Mouse (Mus musculus): ENCODE results near the gene P2ry10b. TPM values are rescaled to one million over a fixed set of nuclear protein-coding genes. Genes with fewer than 3 reads are reported as not detected.

The P2ry10b gene
- polyA plus RNA-seq (2014; fragmentation: Nextera tagmentation; extraction: Ambion mirVana): 0.25 and 0.42 TPM in 2 replicates

DNA sequence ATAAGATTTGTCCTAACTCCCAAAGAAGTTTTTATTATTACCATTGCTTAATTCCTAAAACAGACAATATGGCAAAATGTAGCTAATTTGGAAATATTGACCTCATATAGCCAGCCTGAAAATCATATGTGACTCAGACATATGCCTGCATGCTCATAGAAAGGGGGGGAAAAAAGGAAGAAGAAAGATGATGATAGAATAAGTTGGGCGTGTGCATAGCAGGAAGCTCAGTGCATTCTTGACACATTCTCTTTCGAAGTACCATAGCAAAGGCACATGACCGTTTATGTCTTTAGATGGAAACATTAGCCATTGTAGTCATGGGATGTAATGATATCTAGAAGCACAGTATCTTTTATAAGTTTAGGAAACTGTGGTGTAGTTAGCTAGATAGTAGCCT, at the start of gene P2ry10b:
P2ry10b (plus strand) TSS at position 247 of the 400 bp plus-strand sequence.
- ATAC-seq (ENCODE audit: low FRiP score, low TSS enrichment): no peak
- WGBS: 86% methylated on average over 3 of the region's 3 CpGs

DNA sequence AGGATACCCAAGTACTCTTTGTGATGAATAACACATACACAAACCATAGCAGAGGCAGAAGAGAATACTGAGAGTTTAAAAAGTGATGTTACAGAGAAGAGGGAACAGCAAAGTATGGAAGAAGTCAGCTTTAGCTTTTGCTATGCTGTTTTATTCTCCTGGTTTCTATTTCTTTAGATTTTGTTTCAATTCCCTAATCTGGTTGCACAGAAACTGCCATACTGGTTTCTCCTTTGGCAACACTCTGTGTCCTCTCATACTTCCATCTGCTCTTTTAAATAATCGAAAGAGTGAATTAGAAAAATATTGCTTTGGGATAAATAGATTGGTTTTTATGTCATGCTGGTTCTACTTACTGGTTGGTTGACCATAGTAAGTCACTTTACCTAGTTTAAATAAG, 32.4 kb upstream of the P2ry10b start:
- DNase-seq (no peak), ATAC-seq (ENCODE audit: low FRiP score, low TSS enrichment) (no peak)
- 88% methylated on average over 1 of the region's 1 CpGs for WGBS
- no peaks in the 10 kb centered on the region for H3K27me3 ChIP-seq (ENCODE audit: control insufficient read depth, insufficient read depth, low read length)
- H3K9ac ChIP-seq (replicated peaks; ENCODE audit: low read length): no peak overlapping the region
- no peak overlapping the region for H3K4me3 ChIP-seq (replicated peaks; ENCODE audit: low read depth, low read length)
- no peaks in the 10 kb centered on the region for H3K4me1 ChIP-seq (ENCODE audit: control insufficient read depth, insufficient read depth, low read length)
- H3K4me2 ChIP-seq (ENCODE audit: low read length): no peak overlapping the region
- H3K27ac ChIP-seq (replicated peaks; ENCODE audit: low read depth, low read length): no peak overlapping the region
- no peaks in the 10 kb centered on the region for H3K9me3 ChIP-seq (ENCODE audit: control insufficient read depth, low read length)
- H3K36me3 ChIP-seq (ENCODE audit: control insufficient read depth, insufficient read depth, low read length): no peaks in the 10 kb centered on the region

More for the DNA sequence above, at the start of gene P2ry10b:
- DNase-seq: no peak
- Histone ChIP-seq H3K4me3 (replicated peaks; ENCODE audit: low read depth, low read length) (no peak within 1 kb of the TSS), H3K9ac (replicated peaks; ENCODE audit: low read length) (no peak within 1 kb of the TSS), H3K27me3 (ENCODE audit: control insufficient read depth, insufficient read depth, low read length) (no peaks in the 10 kb centered on the region), H3K4me1 (ENCODE audit: control insufficient read depth, insufficient read depth, low read length) (no peaks in the 10 kb centered on the region), H3K36me3 (ENCODE audit: control insufficient read depth, insufficient read depth, low read length) (no peaks in the 10 kb centered on the region), H3K27ac (replicated peaks; ENCODE audit: low read depth, low read length) (no peak within 1 kb of the TSS), H3K4me2 (ENCODE audit: low read length) (no peak within 1 kb of the TSS), H3K9me3 (ENCODE audit: control insufficient read depth, low read length) (no peaks in the 10 kb centered on the region)

DNA sequence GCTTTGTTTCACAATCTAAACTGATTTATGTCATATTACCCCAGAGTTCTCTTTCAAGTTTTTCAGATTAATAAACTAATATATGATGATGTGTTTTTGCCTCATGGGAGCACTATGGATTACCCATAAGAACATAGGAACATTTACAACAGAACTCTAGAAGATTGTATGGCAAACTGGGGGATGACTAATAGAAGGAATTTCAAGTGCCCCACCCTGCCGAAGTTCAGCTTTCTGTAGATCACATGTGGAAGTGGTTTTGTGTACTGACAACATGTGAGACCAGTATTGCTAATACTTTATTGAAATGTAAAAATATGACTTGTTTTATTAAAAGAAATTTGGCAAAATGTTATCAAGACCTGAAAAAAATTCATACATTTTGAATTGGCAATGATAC, 31.7 kb upstream of the P2ry10b start:
- DNase-seq (no peak), ATAC-seq (ENCODE audit: low FRiP score, low TSS enrichment) (no peak)
- no peaks in the 10 kb centered on the region for H3K9me3 ChIP-seq (ENCODE audit: control insufficient read depth, low read length)
- H3K9ac ChIP-seq (replicated peaks; ENCODE audit: low read length): no peak overlapping the region
- no peak overlapping the region for H3K27ac ChIP-seq (replicated peaks; ENCODE audit: low read depth, low read length)
- 84% methylated on average over 1 of the region's 1 CpGs for WGBS
- no peaks in the 10 kb centered on the region for H3K36me3 ChIP-seq (ENCODE audit: control insufficient read depth, insufficient read depth, low read length)
- H3K4me2 ChIP-seq (ENCODE audit: low read length): no peak overlapping the region
- no peaks in the 10 kb centered on the region for H3K27me3 ChIP-seq (ENCODE audit: control insufficient read depth, insufficient read depth, low read length)
- no peaks in the 10 kb centered on the region for H3K4me1 ChIP-seq (ENCODE audit: control insufficient read depth, insufficient read depth, low read length)
- H3K4me3 ChIP-seq (replicated peaks; ENCODE audit: low read depth, low read length): no peak overlapping the region

DNA sequence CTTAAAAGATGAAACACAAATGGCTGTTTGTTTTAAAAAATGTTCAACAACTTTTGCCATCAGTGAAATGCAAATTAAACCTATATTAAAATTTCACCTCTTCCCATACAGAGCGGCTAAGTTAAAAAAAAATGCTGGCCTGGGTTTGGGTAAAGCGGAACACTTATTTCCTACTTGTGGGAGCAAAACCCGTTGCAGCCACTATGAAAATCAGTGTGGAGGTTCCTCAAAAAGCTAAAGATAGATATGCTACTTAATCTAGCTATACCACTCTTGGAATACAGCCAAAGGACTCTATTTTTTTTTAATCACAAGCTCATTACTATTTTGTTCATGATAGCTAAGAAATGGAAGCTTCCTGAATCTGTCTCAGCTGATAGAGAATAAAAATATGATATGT, 5.5 kb upstream of the P2ry10b start:
- 85% methylated on average over 3 of the region's 3 CpGs for WGBS
- Histone ChIP-seq H3K27ac (replicated peaks; ENCODE audit: low read depth, low read length) (no peak overlapping the region), H3K4me2 (ENCODE audit: low read length) (no peak overlapping the region), H3K36me3 (ENCODE audit: control insufficient read depth, insufficient read depth, low read length) (no peaks in the 10 kb centered on the region), H3K9me3 (ENCODE audit: control insufficient read depth, low read length) (no peaks in the 10 kb centered on the region), H3K4me3 (replicated peaks; ENCODE audit: low read depth, low read length) (no peak overlapping the region), H3K27me3 (ENCODE audit: control insufficient read depth, insufficient read depth, low read length) (no peaks in the 10 kb centered on the region), H3K9ac (replicated peaks; ENCODE audit: low read length) (no peak overlapping the region), H3K4me1 (ENCODE audit: control insufficient read depth, insufficient read depth, low read length) (no peaks in the 10 kb centered on the region)
- no peak for DNase-seq
- ATAC-seq (ENCODE audit: low FRiP score, low TSS enrichment): no peak

DNA sequence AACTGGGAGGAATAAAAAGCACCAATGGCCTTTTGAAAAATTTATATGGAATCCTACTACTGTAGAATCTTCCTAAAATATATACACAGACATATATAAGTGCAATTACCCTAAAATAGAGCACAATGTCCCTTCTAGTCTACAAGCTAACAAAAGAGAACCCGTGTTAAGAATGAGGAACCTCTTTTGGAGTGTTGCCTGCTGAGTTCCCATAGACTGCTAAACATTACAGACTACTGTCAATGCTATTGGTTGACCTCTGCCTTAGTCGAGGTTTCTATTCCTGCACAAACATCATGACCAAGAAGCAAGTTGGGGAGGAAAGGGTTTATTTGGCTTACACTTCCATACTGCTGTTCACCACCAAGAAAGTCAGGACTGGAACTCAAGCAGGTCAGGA, 4.8 kb upstream of the P2ry10b start:
- Histone ChIP-seq H3K9me3 (ENCODE audit: control insufficient read depth, low read length) (no peaks in the 10 kb centered on the region), H3K4me2 (ENCODE audit: low read length) (no peak overlapping the region), H3K4me3 (replicated peaks; ENCODE audit: low read depth, low read length) (no peak overlapping the region), H3K27me3 (ENCODE audit: control insufficient read depth, insufficient read depth, low read length) (no peaks in the 10 kb centered on the region), H3K27ac (replicated peaks; ENCODE audit: low read depth, low read length) (no peak overlapping the region), H3K9ac (replicated peaks; ENCODE audit: low read length) (no peak overlapping the region), H3K36me3 (ENCODE audit: control insufficient read depth, insufficient read depth, low read length) (no peaks in the 10 kb centered on the region), H3K4me1 (ENCODE audit: control insufficient read depth, insufficient read depth, low read length) (no peaks in the 10 kb centered on the region)
- WGBS: 56% methylated on average over 2 of the region's 2 CpGs
- ATAC-seq (ENCODE audit: low FRiP score, low TSS enrichment): no peak
- no peak for DNase-seq

DNA sequence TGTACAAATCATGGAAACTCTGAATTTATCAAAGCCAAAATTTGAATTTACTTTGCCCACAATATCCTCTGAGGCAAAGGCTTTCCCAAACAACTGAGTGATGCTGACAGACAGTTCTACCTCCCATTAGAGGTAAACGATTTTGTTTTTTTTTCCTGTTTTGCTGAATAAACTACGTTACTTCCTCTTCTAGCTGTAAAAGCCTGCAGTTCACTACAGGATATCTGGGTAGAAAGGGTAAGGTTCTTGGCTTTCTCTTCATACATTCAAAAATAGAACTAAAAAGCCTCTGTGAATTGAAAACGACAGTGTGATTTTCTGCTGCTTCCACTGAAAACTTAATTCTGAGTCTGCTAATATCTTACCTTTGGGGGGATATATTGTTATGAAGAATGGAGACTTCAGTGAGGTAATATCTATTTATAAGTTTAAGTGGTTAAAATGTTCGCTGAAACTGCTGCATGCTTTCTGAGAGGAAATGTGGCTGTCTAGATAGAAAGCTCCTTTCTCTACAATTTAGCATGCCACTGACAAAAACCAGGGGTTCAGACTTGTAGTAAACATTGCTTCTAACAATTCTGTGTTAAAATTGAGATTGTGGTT, 765 bp downstream of the P2ry10b start:
- H3K4me2 ChIP-seq (ENCODE audit: low read length): no peak overlapping the region
- H3K4me3 ChIP-seq (replicated peaks; ENCODE audit: low read depth, low read length): no peak overlapping the region
- H3K9me3 ChIP-seq (ENCODE audit: control insufficient read depth, low read length): no peaks in the 10 kb centered on the region
- H3K4me1 ChIP-seq (ENCODE audit: control insufficient read depth, insufficient read depth, low read length): no peaks in the 10 kb centered on the region
- H3K27me3 ChIP-seq (ENCODE audit: control insufficient read depth, insufficient read depth, low read length): no peaks in the 10 kb centered on the region
- H3K27ac ChIP-seq (replicated peaks; ENCODE audit: low read depth, low read length): no peak overlapping the region
- no peaks in the 10 kb centered on the region for H3K36me3 ChIP-seq (ENCODE audit: control insufficient read depth, insufficient read depth, low read length)
- DNase-seq: no peak
- no peak for ATAC-seq (ENCODE audit: low FRiP score, low TSS enrichment)
- H3K9ac ChIP-seq (replicated peaks; ENCODE audit: low read length): no peak overlapping the region
- 53% methylated on average over 4 of the region's 4 CpGs for WGBS

DNA sequence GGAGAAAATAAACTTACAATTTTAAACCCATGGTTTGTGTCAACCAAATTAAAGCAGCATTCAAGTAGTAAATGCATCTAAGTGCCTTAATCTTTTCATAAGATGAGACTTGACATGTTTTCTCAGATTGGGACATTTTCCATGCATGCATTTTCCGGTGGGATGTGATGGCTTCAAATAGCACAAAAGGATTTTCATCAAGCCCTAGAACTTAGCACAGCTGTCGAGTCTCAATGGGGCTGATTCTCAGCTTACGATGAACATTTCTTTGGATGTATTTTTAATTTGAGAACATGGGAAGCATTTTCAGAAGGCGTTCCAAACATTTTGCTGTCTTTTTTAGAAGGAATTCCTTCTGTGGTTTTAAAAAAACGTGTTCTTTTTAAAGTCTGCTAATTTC, 1.3 kb downstream of the P2ry10b start:
- Histone ChIP-seq H3K27ac (replicated peaks; ENCODE audit: low read depth, low read length) (no peak overlapping the region), H3K36me3 (ENCODE audit: control insufficient read depth, insufficient read depth, low read length) (no peaks in the 10 kb centered on the region), H3K9me3 (ENCODE audit: control insufficient read depth, low read length) (no peaks in the 10 kb centered on the region), H3K9ac (replicated peaks; ENCODE audit: low read length) (no peak overlapping the region), H3K4me2 (ENCODE audit: low read length) (no peak overlapping the region), H3K27me3 (ENCODE audit: control insufficient read depth, insufficient read depth, low read length) (no peaks in the 10 kb centered on the region), H3K4me1 (ENCODE audit: control insufficient read depth, insufficient read depth, low read length) (no peaks in the 10 kb centered on the region), H3K4me3 (replicated peaks; ENCODE audit: low read depth, low read length) (no peak overlapping the region)
- 43% methylated on average over 5 of the region's 5 CpGs for WGBS
- ATAC-seq (ENCODE audit: low FRiP score, low TSS enrichment) (no peak), DNase-seq (no peak)

DNA sequence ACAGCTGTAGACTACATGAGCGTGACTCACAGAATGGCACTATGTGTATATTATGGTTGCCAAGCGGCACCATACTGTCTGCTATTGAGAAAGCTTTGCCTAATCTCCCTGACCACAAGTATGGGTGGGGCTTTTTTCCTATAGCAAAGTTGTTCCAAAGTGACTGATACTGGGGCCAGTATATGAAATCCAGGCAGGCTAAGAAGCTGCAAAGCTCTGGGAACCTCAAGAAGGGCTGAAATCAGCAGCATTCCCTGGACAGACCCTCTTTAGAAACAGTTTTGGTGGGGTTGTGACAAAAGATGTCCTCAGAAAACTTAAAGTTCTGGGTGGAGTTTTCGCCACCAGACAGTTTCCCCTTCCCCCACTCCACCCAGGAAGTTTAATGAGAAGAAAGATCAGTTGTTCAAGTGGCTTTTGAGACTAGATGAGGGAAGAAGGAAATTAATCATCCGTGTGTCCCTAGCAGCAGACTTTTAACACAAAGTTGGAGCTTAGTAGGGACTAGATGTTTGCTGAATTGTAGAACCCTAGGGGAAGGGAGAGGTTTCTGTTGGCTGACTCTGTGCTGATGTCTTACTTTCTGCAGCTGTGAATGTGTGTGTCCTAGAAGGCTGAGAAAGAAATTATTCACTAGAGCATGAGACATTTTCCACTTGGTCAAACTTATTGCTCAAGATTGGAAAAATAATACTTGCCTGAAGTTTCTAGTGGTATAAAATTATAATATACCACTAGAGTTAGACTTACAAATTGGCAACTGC, 2.2 kb downstream of the P2ry10b start:
- no peaks in the 10 kb centered on the region for H3K36me3 ChIP-seq (ENCODE audit: control insufficient read depth, insufficient read depth, low read length)
- no peak overlapping the region for H3K9ac ChIP-seq (replicated peaks; ENCODE audit: low read length)
- H3K4me3 ChIP-seq (replicated peaks; ENCODE audit: low read depth, low read length): no peak overlapping the region
- H3K27ac ChIP-seq (replicated peaks; ENCODE audit: low read depth, low read length): no peak overlapping the region
- no peak overlapping the region for H3K4me2 ChIP-seq (ENCODE audit: low read length)
- no peaks in the 10 kb centered on the region for H3K27me3 ChIP-seq (ENCODE audit: control insufficient read depth, insufficient read depth, low read length)
- ATAC-seq (ENCODE audit: low FRiP score, low TSS enrichment) (no peak), DNase-seq (no peak)
- no peaks in the 10 kb centered on the region for H3K4me1 ChIP-seq (ENCODE audit: control insufficient read depth, insufficient read depth, low read length)
- no peaks in the 10 kb centered on the region for H3K9me3 ChIP-seq (ENCODE audit: control insufficient read depth, low read length)
- WGBS: 39% methylated on average over 4 of the region's 4 CpGs

DNA sequence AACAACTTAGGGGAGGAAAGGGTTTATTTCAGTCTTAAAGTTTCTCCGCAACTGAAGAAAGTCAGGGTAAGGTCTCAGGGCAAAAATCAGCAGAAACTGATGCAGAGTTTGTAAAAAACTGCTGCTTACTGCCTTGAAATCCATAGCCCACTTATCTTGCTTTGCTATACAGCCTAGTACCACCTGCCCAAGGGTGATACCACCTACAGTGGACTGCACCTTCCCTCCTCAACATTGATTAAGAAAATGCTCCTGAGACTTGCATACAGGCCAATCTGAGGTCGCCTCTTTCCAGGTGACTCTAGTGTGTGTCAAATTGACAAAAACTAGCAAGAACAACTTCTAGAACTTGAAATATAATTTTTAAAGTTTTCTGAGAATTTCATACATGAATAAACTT, 7.3 kb downstream of the P2ry10b start:
- no peak for ATAC-seq (ENCODE audit: low FRiP score, low TSS enrichment)
- no peak for DNase-seq
- H3K4me1 ChIP-seq (ENCODE audit: control insufficient read depth, insufficient read depth, low read length): no peaks in the 10 kb centered on the region
- H3K9ac ChIP-seq (replicated peaks; ENCODE audit: low read length): no peak overlapping the region
- H3K27ac ChIP-seq (replicated peaks; ENCODE audit: low read depth, low read length): no peak overlapping the region
- no peaks in the 10 kb centered on the region for H3K27me3 ChIP-seq (ENCODE audit: control insufficient read depth, insufficient read depth, low read length)
- no peaks in the 10 kb centered on the region for H3K36me3 ChIP-seq (ENCODE audit: control insufficient read depth, insufficient read depth, low read length)
- WGBS: 68% methylated on average over 2 of the region's 2 CpGs
- H3K9me3 ChIP-seq (ENCODE audit: control insufficient read depth, low read length): no peaks in the 10 kb centered on the region
- H3K4me2 ChIP-seq (ENCODE audit: low read length): no peak overlapping the region
- no peak overlapping the region for H3K4me3 ChIP-seq (replicated peaks; ENCODE audit: low read depth, low read length)

Measured in midbrain, embryonic 14.5 days (tissue).